Mouse (Mus musculus) midbrain, postnatal 0 days (tissue): ENCODE measurements around the gene Usp43. TPM values are rescaled to one million over a fixed set of nuclear protein-coding genes. Genes with fewer than 3 reads are reported as not detected.

ENCODE experiments used
- ATAC-seq: fragments of 200-750 bp; cut with Nextera tagmentation; 2 replicates; pipeline ENCODE4 v1.8.0; 2017; ENCODE audit warnings: moderate number of reproducible peaks, mild to moderate bottlenecking, moderate TSS enrichment, moderate library complexity; ENCODE audit not compliant: low FRiP score
- DNase-seq: peaks from one replicate; pipeline ENCODE4 v3.0.0-alpha.2; 2015; ENCODE audit warnings: low spot score
- H3K27ac ChIP-seq: fragments of 300-500 bp; sonication (generic); 2 replicates; pipeline ENCODE4 v1.5.1; 2014; ENCODE audit warnings: low read depth, mild to moderate bottlenecking, low read length, mixed read lengths
- H3K27me3 ChIP-seq: fragments of 300-500 bp; sonication (generic); 2 replicates; pipeline ENCODE4 v1.6.1; 2014; ENCODE audit warnings: low read length, control low read depth, mixed read lengths; ENCODE audit not compliant: insufficient read depth
- H3K36me3 ChIP-seq: fragments of 300-500 bp; sonication (generic); 2 replicates; pipeline ENCODE4 v1.6.1; 2014; ENCODE audit warnings: low read length, control low read depth, mixed read lengths; ENCODE audit not compliant: insufficient read depth
- H3K4me1 ChIP-seq: fragments of 300-500 bp; sonication (generic); 2 replicates; pipeline ENCODE4 v1.6.1; 2014; ENCODE audit warnings: mild to moderate bottlenecking, control low read depth, antibody characterized with exemption, low read length, mixed read lengths; ENCODE audit not compliant: insufficient read depth
- H3K4me2 ChIP-seq: fragments of 300-500 bp; sonication (generic); 2 replicates; pipeline ENCODE4 v1.6.1; 2014; ENCODE audit warnings: low read depth, mild to moderate bottlenecking, low read length, mixed read lengths; ENCODE audit not compliant: poor library complexity, severe bottlenecking
- H3K4me3 ChIP-seq: fragments of 300-500 bp; sonication (generic); 2 replicates; pipeline ENCODE4 v1.5.1; 2014; ENCODE audit warnings: low read depth, mild to moderate bottlenecking, low read length, moderate library complexity
- H3K9ac ChIP-seq: fragments of 300-500 bp; sonication (generic); replicated peaks from 2 replicates; pipeline ENCODE4 v1.6.1; 2014; ENCODE audit warnings: mild to moderate bottlenecking, low read length, moderate library complexity, mixed read lengths; ENCODE audit not compliant: poor library complexity, severe bottlenecking
- H3K9me3 ChIP-seq: fragments of 300-500 bp; sonication (generic); 2 replicates; pipeline ENCODE4 v1.6.1; 2016; ENCODE audit warnings: low read length, control low read depth
- CTCF ChIP-seq: IDR thresholded peaks from 2 replicates; pipeline ENCODE4 v1.5.1; 2016; ENCODE audit warnings: antibody characterized with exemption, mild to moderate bottlenecking
- WGBS: fragments of 180-500 bp; shearing (Covaris S2); extraction: QIAGEN DNeasy Blood & Tissue Kit; methylation state at CpG from one replicate; pipeline ENCODE4 v1.1.7; 2014; 5-methylcytosine and 5-hydroxymethylcytosine counted together
- polyA plus RNA-seq: library from polyadenylated mRNA; unstranded; fragments of >200 nt; fragmentation: Nextera tagmentation; extraction: Ambion mirVana; gene quantifications from 2 replicates; pipeline ENCODE4 v1.2.1, GENCODE M21; 2015
- total RNA-seq: library from RNA; depleted of rRNA; stranded (reverse); fragments of >200 nt; gene quantifications from 2 replicates; pipeline ENCODE4 v1.2.3, GENCODE M21; 2014

Usp43 gene
- total and polyA plus RNA-seq, 2 experiments from 2014 or later, result 0.67 to 1.8 TPM

DNA sequence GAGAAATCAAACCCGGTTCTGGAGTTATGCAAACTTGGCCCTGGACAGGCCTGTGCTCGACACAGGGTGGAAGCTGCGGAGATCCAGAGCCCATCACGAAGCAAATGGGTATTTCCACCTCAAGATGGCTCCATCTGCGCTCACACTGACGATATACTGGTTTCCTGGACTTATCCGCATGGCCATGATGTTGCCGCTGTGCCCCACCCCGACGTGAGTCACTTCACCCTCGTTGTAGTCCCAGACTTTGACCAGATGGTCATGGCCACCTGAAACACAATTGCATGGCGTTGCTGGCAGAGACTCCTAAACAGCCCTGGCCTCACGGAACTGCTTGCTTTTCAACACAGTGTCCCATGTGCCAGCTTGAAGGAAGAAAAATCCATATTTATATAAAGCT is 3.0 kb upstream of the Usp43 start:
- DNase-seq, result no peak
- Histone ChIP-seq H3K4me2 (no peak overlapping the region), H3K9ac (no peak overlapping the region), H3K4me1 (no peaks in the 10 kb centered on the region), H3K4me3 (no peak overlapping the region), H3K27ac (no peak overlapping the region), H3K27me3 (peaks cover 7% of the 10 kb centered on the region; the same call in 1 of the 2 replicates), H3K36me3 (no peaks in the 10 kb centered on the region), H3K9me3 (no peaks in the 10 kb centered on the region)
- 92% methylated on average over 13 of the region's 13 CpGs for WGBS
- ATAC-seq, result no peak
- no peak for TF ChIP-seq CTCF

DNA sequence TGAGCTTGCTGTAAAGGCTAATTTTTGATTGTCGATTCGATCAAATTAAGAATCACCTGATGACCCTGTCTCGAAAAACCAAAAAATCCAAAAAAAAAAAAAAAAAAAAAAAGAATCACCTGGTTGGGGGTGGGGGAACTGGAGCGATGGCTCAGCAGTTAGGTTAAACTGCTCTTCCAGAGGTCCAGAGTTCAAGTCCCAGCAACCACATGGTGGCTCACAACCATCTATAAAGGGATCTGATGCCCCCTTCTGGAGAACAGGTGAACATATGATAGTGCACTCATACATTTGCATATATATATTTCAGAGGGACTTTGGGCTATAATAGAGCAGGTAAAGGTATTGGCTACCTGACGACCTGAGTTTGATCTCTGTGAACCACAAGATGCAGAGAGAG is 1.8 kb upstream of the Usp43 start:
- no peak overlapping the region for H3K9ac ChIP-seq
- no peaks in the 10 kb centered on the region for H3K9me3 ChIP-seq
- ATAC-seq (no peak), DNase-seq (no peak)
- H3K4me1 ChIP-seq, result no peaks in the 10 kb centered on the region
- H3K4me2 ChIP-seq, result no peak overlapping the region
- no peak overlapping the region for H3K27ac ChIP-seq
- peaks cover 12% of the 10 kb centered on the region; the same call in 1 of the 2 replicates for H3K27me3 ChIP-seq
- TF ChIP-seq CTCF, result peak; percentile 23; the same call in 1 of the 2 replicates
- WGBS, result 95% methylated on average over 5 of the region's 5 CpGs
- no peaks in the 10 kb centered on the region for H3K36me3 ChIP-seq
- H3K4me3 ChIP-seq, result no peak overlapping the region

DNA sequence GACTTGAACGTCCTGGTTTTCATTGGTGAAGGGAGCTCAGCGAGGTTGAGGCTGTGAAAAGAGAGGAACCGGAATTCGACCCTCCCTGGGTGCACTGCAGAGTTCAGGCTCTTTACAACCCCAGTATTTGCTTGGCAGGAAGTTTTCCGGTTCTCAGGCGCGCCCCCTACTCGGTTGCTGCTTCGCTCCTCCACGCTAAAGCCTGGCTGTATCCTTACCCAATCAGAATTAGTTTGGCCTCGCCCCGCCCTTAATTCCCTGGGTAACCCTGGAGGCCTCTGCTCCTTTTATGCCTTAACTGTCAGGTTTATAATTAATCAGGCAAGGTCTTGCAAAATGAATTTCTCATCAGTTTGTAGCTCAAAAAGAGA is 787 bp upstream of the Usp43 start:
- DNase-seq, result peak; percentile 74
- no peaks in the 10 kb centered on the region for H3K4me1 ChIP-seq
- no peaks in the 10 kb centered on the region for H3K36me3 ChIP-seq
- no peak for ATAC-seq
- TF ChIP-seq CTCF, result peak; percentile 61
- H3K9me3 ChIP-seq, result no peaks in the 10 kb centered on the region
- H3K9ac ChIP-seq, result no peak overlapping the region
- H3K4me2 ChIP-seq, result peak overlapping the region; percentile 100
- WGBS, result 0% methylated on average over 12 of the region's 12 CpGs
- peak overlapping the region; percentile 54 for H3K4me3 ChIP-seq
- no peak overlapping the region for H3K27ac ChIP-seq
- H3K27me3 ChIP-seq, result peaks cover 12% of the 10 kb centered on the region; the same call in 1 of the 2 replicates

DNA sequence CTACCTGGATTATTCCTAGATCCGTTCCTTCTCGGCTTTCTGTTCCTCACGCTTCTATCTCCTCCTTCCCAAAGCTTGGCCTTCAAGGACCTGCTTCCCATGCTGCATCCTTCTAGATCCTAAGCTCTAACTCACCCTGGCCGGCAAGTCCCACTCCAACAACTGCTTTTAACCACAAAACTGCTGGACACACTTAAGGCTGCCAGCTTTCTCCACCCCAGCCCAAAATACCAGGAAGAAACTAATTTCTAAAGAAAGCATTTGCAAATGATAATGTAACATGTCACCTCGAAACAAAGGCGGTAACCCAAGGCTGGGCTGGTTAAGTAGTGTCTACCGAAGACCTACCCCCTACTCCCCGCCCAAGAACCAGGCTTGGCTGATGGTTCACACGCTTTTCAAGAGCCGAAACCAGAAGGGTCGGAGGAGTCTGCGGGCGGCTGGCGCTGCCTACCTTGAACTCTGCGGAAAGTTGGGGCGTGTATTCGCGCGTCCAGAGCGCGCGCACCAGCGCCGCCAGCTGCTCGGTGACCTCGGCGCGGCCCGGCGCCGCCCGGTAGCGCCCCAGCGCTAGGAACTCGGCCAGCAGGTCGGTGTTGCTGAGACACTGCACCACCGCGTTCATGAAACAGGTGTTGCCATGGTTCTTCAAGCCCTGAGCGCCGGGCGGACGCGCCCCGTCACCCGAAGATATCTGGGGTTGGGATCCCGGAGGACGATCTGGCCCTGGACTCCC is 694 bp downstream of the Usp43 start:
- DNase-seq (peak; percentile 9), ATAC-seq (0 out of 2 replicates have a peak, but pooled peaks have one; percentile 27)
- H3K36me3 ChIP-seq, result no peaks in the 10 kb centered on the region
- peak overlapping the region; percentile 100 for H3K4me2 ChIP-seq
- peak overlapping the region; percentile 54 for H3K4me3 ChIP-seq
- no peaks in the 10 kb centered on the region for H3K9me3 ChIP-seq
- 3% methylated on average over 43 of the region's 47 CpGs for WGBS
- H3K27ac ChIP-seq, result no peak overlapping the region
- TF ChIP-seq CTCF, result peak; percentile 10; the same call in 1 of the 2 replicates
- peaks cover 12% of the 10 kb centered on the region; the same call in 1 of the 2 replicates for H3K27me3 ChIP-seq
- H3K9ac ChIP-seq, result peak overlapping the region; percentile 67
- H3K4me1 ChIP-seq, result no peaks in the 10 kb centered on the region

DNA sequence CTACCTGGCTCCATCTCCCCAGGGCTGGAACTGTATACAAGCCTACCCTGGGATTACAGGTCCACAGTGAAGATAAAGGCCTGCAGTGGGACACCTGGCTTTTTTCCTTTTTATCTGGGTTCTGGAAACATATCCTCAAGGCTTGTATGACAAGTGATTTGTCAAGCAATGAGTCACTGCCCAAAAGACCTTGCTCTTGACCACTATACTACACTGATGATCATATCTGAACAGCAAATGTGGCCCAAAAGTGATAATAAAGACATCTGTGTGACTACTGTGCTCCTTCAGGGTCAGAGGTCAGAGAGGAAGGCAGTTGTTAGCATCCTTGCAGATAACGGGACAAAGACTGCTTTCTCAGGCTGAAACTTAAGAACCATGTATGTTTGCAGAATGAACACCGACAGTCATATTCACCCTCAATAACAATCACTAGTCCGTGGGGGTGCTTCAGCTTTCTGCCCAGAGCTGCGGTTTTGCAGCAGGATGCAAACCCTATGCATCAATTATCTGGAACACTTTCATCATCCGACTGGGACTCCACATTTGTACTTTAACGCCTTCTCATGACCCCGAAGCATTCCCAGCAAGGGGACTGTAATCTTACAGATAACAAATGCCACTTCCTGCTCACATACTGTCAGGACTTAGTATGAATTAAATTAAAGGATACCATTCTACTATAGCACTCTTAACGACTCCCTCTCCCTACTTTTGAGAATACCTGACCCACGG is 1.6 kb downstream of the Usp43 start:
- 59% methylated on average over 9 of the region's 9 CpGs for WGBS
- TF ChIP-seq CTCF, result no peak
- no peak overlapping the region for H3K27ac ChIP-seq
- DNase-seq, result no peak
- no peaks in the 10 kb centered on the region for H3K9me3 ChIP-seq
- peaks cover 12% of the 10 kb centered on the region; the same call in 1 of the 2 replicates for H3K27me3 ChIP-seq
- no peak for ATAC-seq
- no peaks in the 10 kb centered on the region for H3K4me1 ChIP-seq
- peak overlapping the region; percentile 100; the same call in 1 of the 2 replicates for H3K4me2 ChIP-seq
- H3K9ac ChIP-seq, result no peak overlapping the region
- peak overlapping the region; percentile 54; the same call in 1 of the 2 replicates for H3K4me3 ChIP-seq
- H3K36me3 ChIP-seq, result no peaks in the 10 kb centered on the region

DNA sequence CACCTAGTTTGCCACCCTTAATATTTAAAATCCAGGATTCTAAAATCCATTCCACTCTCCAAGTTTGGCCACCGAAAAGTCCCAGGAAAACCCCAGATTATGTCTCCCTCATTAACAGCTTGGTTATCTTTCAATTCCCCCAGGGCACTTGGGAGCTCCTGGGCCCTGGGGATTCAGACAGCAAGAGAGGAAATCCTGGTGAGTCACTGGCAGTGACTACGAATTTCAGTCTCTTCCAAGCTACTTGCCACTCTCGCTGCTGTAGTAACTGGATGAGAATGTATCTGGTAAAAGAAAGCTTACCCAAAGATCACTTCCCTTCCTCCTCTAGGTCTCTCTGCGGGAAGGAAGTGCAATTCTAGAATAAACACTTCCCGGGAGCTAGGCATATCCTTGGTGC is 2.4 kb downstream of the Usp43 start:
- Histone ChIP-seq H3K4me2 (no peak overlapping the region), H3K9me3 (no peaks in the 10 kb centered on the region), H3K4me1 (no peaks in the 10 kb centered on the region), H3K36me3 (no peaks in the 10 kb centered on the region), H3K27me3 (peaks cover 12% of the 10 kb centered on the region; the same call in 1 of the 2 replicates), H3K4me3 (no peak overlapping the region), H3K9ac (no peak overlapping the region), H3K27ac (no peak overlapping the region)
- DNase-seq (no peak), ATAC-seq (no peak)
- 78% methylated on average over 5 of the region's 5 CpGs for WGBS
- TF ChIP-seq CTCF, result no peak
